Mouse (Mus musculus): ENCODE results near the gene Stx12. TPM values are rescaled to one million over a fixed set of nuclear protein-coding genes. Genes with fewer than 3 reads are reported as not detected.

Gene Stx12
- polyA plus RNA-seq (2014; fragmentation: Illumina TruSeq; extraction: RNeasy Lipid Tissue Mini Kit (QIAGEN cat#74804); ENCODE audit: low read depth, low replicate concordance), result 56.9 TPM

GRCm38 (mm10) chr4:132884064-132884843, at the start of gene Stx12:
Gene Stx12 (minus strand): TSS chr4:132884509.

GRCm38 (mm10) chr4:132922558-132923008, 38.3 kb upstream of the Stx12 start, which contains the start of gene Fam76a:
Gene Fam76a (minus strand): TSS chr4:132922558.

GRCm38 (mm10) chr4:132842970-132843704, 41.2 kb downstream of the Stx12 start, which contains the start of gene Ppp1r8:
Gene Ppp1r8 (minus strand): TSS chr4:132843169.

Other genes starting within 250 kb of the Stx12 start
- 16.1 TPM for gene Eya3, start 245.5 kb downstream of the Stx12 start, polyA plus RNA-seq (2014; fragmentation: Illumina TruSeq; extraction: RNeasy Lipid Tissue Mini Kit (QIAGEN cat#74804); ENCODE audit: low read depth, low replicate concordance)
- 5.3 TPM for gene Xkr8, start 152.0 kb downstream of the Stx12 start, polyA plus RNA-seq (2014; fragmentation: Illumina TruSeq; extraction: RNeasy Lipid Tissue Mini Kit (QIAGEN cat#74804); ENCODE audit: low read depth, low replicate concordance)
- gene Smpdl3b, start 127.3 kb downstream of the Stx12 start, polyA plus RNA-seq (2014; fragmentation: Illumina TruSeq; extraction: RNeasy Lipid Tissue Mini Kit (QIAGEN cat#74804); ENCODE audit: low read depth, low replicate concordance), result 15.6 TPM
- 18.4 TPM for gene Rpa2, start 116.2 kb downstream of the Stx12 start, polyA plus RNA-seq (2014; fragmentation: Illumina TruSeq; extraction: RNeasy Lipid Tissue Mini Kit (QIAGEN cat#74804); ENCODE audit: low read depth, low replicate concordance)
- gene Themis2, start 88.1 kb downstream of the Stx12 start, polyA plus RNA-seq (2014; fragmentation: Illumina TruSeq; extraction: RNeasy Lipid Tissue Mini Kit (QIAGEN cat#74804); ENCODE audit: low read depth, low replicate concordance), result 7.7 TPM
- gene Ppp1r8, start 41.3 kb downstream of the Stx12 start, polyA plus RNA-seq (2014; fragmentation: Illumina TruSeq; extraction: RNeasy Lipid Tissue Mini Kit (QIAGEN cat#74804); ENCODE audit: low read depth, low replicate concordance), result 24.2 TPM
- gene Fam76a, start 38.0 kb upstream of the Stx12 start, polyA plus RNA-seq (2014; fragmentation: Illumina TruSeq; extraction: RNeasy Lipid Tissue Mini Kit (QIAGEN cat#74804); ENCODE audit: low read depth, low replicate concordance), result 26.7 TPM
- 2.7 TPM for gene Fgr, start 89.6 kb upstream of the Stx12 start, polyA plus RNA-seq (2014; fragmentation: Illumina TruSeq; extraction: RNeasy Lipid Tissue Mini Kit (QIAGEN cat#74804); ENCODE audit: low read depth, low replicate concordance)
- gene Ahdc1, start 126.8 kb upstream of the Stx12 start, polyA plus RNA-seq (2014; fragmentation: Illumina TruSeq; extraction: RNeasy Lipid Tissue Mini Kit (QIAGEN cat#74804); ENCODE audit: low read depth, low replicate concordance), result 27.0 TPM
- gene Wasf2, start 246.0 kb upstream of the Stx12 start, polyA plus RNA-seq (2014; fragmentation: Illumina TruSeq; extraction: RNeasy Lipid Tissue Mini Kit (QIAGEN cat#74804); ENCODE audit: low read depth, low replicate concordance), result 42.6 TPM